ENCODE assay signal across 7 mouse cellular contexts in genomic region chr5:112265515-112265914, GRCm38 (mm10). TPM values are rescaled to one million over a fixed set of nuclear protein-coding genes. Genes with fewer than 3 reads are reported as not detected.
DNase-seq lines count a peak whose midpoint lies in the region; ATAC-seq lines count a peak whose summit lies in the region.

No protein-coding gene starts in this region.

- no peak overlapping the region for H3K9ac ChIP-seq in lung, embryonic 16.5 days (ENCODE audit: low read length)

- H3K27ac ChIP-seq in lung, embryonic 16.5 days (ENCODE audit: low read length), result no peak overlapping the region

- peaks cover 13% of the 10 kb centered on the region for H3K27me3 ChIP-seq in lung, embryonic 16.5 days (ENCODE audit: control insufficient read depth, insufficient read depth, low read depth, low read length)

- no peak overlapping the region for H3K4me2 ChIP-seq in lung, embryonic 16.5 days (ENCODE audit: low read depth, low read length)

- H3K4me3 ChIP-seq in lung, embryonic 16.5 days (ENCODE audit: low read length), result no peak overlapping the region

- peak; percentile 58 for ATAC-seq in lung, embryonic 16.5 days (ENCODE audit: low read depth)

- 6% methylated on average over 10 of the region's 10 CpGs for WGBS in lung, embryonic 16.5 days

- DNase-seq in 416B (ENCODE audit: low read depth), result peak; percentile 44
- DNase-seq in A20 (ENCODE audit: low read depth, low spot score), result peak; percentile 90
- DNase-seq in forelimb bud, embryonic 11.5 days (ENCODE audit: low read depth, low spot score), result peak; percentile 49
- DNase-seq in cerebellum, postnatal 14 days, result no peak
- DNase-seq in c-Kit-positive CD71-positive TER-119-positive erythroid progenitor cells, embryonic 14.5 days (ENCODE audit: low spot score), result no peak
- no peak for DNase-seq in T-cell, adult 2 months (ENCODE audit: low spot score)

- H3K9me3 ChIP-seq in lung, embryonic 16.5 days (ENCODE audit: control insufficient read depth, low read length), result no peaks in the 10 kb centered on the region

- no peaks in the 10 kb centered on the region for H3K4me1 ChIP-seq in lung, embryonic 16.5 days (replicated peaks; ENCODE audit: control insufficient read depth, insufficient read depth, low read length)

- H3K36me3 ChIP-seq in lung, embryonic 16.5 days (ENCODE audit: control insufficient read depth, insufficient read depth, low read length), result no peaks in the 10 kb centered on the region

RNA-seq across cellular contexts. Expression of gene Crybb1, which starts 9.9 kb away (rescaled TPM):
- polyA plus RNA-seq in lung, embryonic 16.5 days (2015; fragmentation: Nextera tagmentation; extraction: Ambion mirVana), result 3.1 and 3.5 TPM in 2 replicates

RNA-seq across cellular contexts. Expression of gene Tpst2, which starts 11.0 kb away (rescaled TPM):
- polyA plus RNA-seq in lung, embryonic 16.5 days (2015; fragmentation: Nextera tagmentation; extraction: Ambion mirVana), result 66.8 and 67.9 TPM in 2 replicates

RNA-seq across cellular contexts. Expression of gene Cryba4, which starts 13.2 kb away (rescaled TPM):
- polyA plus RNA-seq in lung, embryonic 16.5 days (2015; fragmentation: Nextera tagmentation; extraction: Ambion mirVana), result 0.84 and 1.0 TPM in 2 replicates

Comparison
In these comparisons a context has a peak if more than half of its experiments do, and no peak if none do; other contexts are left out.
1. DNase-seq: peak in 416B (single experiment), A20 (single experiment) and forelimb bud, embryonic 11.5 days (single experiment); none in cerebellum, postnatal 14 days (0 of 2), c-Kit-positive CD71-positive TER-119-positive erythroid progenitor cells, embryonic 14.5 days (single experiment) and T-cell, adult 2 months (single experiment).